Mouse (Mus musculus): ENCODE results near the gene Slc39a1.
A peak's percentile ranks its signal among the peaks of the same experiment; 100 is the strongest.

Slc39a1 gene

GRCm38 (mm10) chr3:90247960-90248745, at the start of gene Slc39a1:
Gene Slc39a1 (plus strand): TSS chr3:90248172.
- DNase-seq: peak; percentile 94

- no peak for DNase-seq
Measured at GRCm38 (mm10) chr3:90202884-90203283, 45.1 kb upstream of the Slc39a1 start.

- no peak for DNase-seq
Measured at GRCm38 (mm10) chr3:90203619-90204018, 44.4 kb upstream of the Slc39a1 start.

- DNase-seq: no peak
Measured at GRCm38 (mm10) chr3:90204582-90204981, 43.4 kb upstream of the Slc39a1 start.

GRCm38 (mm10) chr3:90208662-90209061, 39.3 kb upstream of the Slc39a1 start:
- no peak for DNase-seq

- no peak for DNase-seq
Measured at GRCm38 (mm10) chr3:90209908-90210566, 37.9 kb upstream of the Slc39a1 start.

- no peak for DNase-seq
Measured at GRCm38 (mm10) chr3:90211475-90212398, 36.2 kb upstream of the Slc39a1 start.

- no peak for DNase-seq
Measured at GRCm38 (mm10) chr3:90212723-90213122, 35.2 kb upstream of the Slc39a1 start.

GRCm38 (mm10) chr3:90213377-90213866, 34.5 kb upstream of the Slc39a1 start, which contains the start of the genes Rps27 and Rab13:
Gene Rps27 (minus strand): TSS chr3:90213651.
Gene Rab13 (plus strand): TSS chr3:90213695.
- peak; percentile 87 for DNase-seq

- DNase-seq: peak; percentile 26
Measured at GRCm38 (mm10) chr3:90213956-90214684, 33.9 kb upstream of the Slc39a1 start.

- no peak for DNase-seq
Measured at GRCm38 (mm10) chr3:90215825-90216380, 32.1 kb upstream of the Slc39a1 start.

- DNase-seq: peak; percentile 57
Measured at GRCm38 (mm10) chr3:90220088-90220487, 27.9 kb upstream of the Slc39a1 start.

- DNase-seq: peak; percentile 85
Measured at GRCm38 (mm10) chr3:90220531-90220951, 27.4 kb upstream of the Slc39a1 start.

GRCm38 (mm10) chr3:90221123-90221522, 26.8 kb upstream of the Slc39a1 start:
- no peak for DNase-seq

- DNase-seq: no peak
Measured at GRCm38 (mm10) chr3:90222455-90222854, 25.5 kb upstream of the Slc39a1 start.

- no peak for DNase-seq
Measured at GRCm38 (mm10) chr3:90222941-90223340, 25.0 kb upstream of the Slc39a1 start.

- no peak for DNase-seq
Measured at GRCm38 (mm10) chr3:90224331-90224730, 23.6 kb upstream of the Slc39a1 start.

- DNase-seq: no peak
Measured at GRCm38 (mm10) chr3:90231075-90231474, 16.9 kb upstream of the Slc39a1 start.

GRCm38 (mm10) chr3:90231507-90232333, 16.3 kb upstream of the Slc39a1 start, which contains the start of gene Jtb:
Gene Jtb (plus strand): TSS chr3:90231597.
- peak; percentile 93 for DNase-seq

- DNase-seq: no peak
Measured at GRCm38 (mm10) chr3:90241251-90241650, 6.7 kb upstream of the Slc39a1 start.

All from lung, postnatal 14 days (tissue).